Mouse (Mus musculus): Measurements from ENCODE around the gene Ftcd.

GRCm38 (mm10) chr10:76561972-76562371 is 13.5 kb upstream of the Ftcd start, which contains the start of gene Spatc1l:
- TF ChIP-seq GATA1 (IDR thresholded peaks at IDR 0.05; ENCODE audit: low read length), result no peak
- no peak for TF ChIP-seq TAL1 (IDR thresholded peaks at IDR 0.05; ENCODE audit: low read length)

Measured in erythroblast, embryonic 14.5 days (primary cell).